Mouse (Mus musculus): ENCODE data around the gene Pgrmc2.

- TF ChIP-seq NRF1 (IDR thresholded peaks at IDR 0.05; ENCODE audit: insufficient read depth, low read depth, low read length, poor library complexity, severe bottlenecking) (no peak), UBTF (IDR thresholded peaks at IDR 0.05; ENCODE audit: borderline replicate concordance, insufficient read depth, low read depth, low read length) (no peak), HCFC1 (IDR thresholded peaks at IDR 0.05; ENCODE audit: low read depth, low read length) (no peak), POLR2A (IDR thresholded peaks at IDR 0.05; ENCODE audit: control insufficient read depth in 1 of 2, insufficient read depth in 1 of 2, low read depth in 1 of 2, low read length in 2 of 2, poor library complexity in 1 of 2) (no peak), RCOR1 (IDR thresholded peaks at IDR 0.05; ENCODE audit: low read depth, low read length) (no peak), MAX (IDR thresholded peaks at IDR 0.05; ENCODE audit: low read length) (no peak)
Observed at GRCm38 (mm10) chr3:41123190-41123999, 40.5 kb upstream of the Pgrmc2 start.

Measured in MEL (cell line).